Mouse (Mus musculus) ovary, postnatal 36 days (tissue): ENCODE measurements at regions not wholly inside any gene's neighbourhood (a gene's known extent, or its start where the extent isn't known, plus 50 kb on each side); places are given as distances from the start of the nearest gene placed in this dataset.

ENCODE experiments used
- DNase-seq: peaks from one replicate; pipeline ENCODE4 v3.0.0; 2022; ENCODE audit warnings: low spot score, mixed read lengths

DNA sequence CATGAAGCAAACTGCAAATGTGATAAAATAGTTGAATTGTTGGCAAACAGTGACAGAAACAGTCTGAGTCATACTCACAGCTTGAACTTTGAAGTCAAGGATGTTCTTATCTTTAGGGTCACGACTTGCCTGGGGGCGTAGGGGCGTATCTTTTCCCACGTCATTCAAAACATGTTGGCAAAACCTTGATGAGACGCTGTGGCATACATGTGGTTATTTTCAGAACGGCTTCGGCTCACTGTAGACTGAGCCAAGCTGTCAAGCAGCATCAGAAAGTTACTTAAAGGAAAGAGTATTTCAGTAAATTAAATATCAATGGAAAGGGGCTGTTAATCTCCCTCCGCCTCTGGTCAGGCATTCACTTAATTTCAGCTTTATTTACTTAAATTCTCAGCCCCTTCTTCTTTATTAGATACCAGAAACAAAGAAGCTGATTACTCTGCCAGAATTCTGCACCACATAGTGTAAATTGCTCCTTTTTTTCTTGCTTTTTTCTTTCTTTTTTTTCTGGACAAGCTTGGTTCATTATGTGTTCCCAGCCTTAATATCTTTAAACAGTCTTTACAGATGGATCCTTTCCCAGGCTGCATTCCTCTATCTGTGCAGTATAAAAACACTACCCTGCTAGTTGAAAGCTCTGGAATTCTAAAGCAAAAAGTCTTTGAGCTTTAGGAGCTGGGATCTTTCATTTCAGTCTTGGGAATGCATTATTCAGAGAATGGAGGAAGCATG, 302.9 kb upstream of the Epha3 start:
- DNase-seq, result peak; percentile 5

DNA sequence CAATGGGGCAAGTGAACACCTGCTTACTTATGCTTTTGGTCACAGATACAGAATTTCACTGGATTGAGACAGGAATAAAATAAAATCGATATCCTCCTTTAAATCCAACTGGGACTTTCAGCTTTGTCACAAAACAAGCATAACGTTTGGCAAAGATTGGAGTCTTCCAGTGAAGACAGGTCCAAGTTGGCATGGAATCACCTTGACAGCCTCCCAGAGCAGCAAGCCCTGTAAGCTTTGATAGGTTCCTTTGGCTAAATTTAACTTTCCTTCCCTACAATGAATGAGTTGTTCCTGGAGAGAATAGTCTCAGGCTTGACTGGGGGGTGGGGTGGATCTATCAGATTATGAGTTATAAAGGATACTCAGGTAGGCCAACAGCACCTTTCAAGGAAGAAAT, 302.1 kb upstream of the Epha3 start:
- DNase-seq, result no peak

DNA sequence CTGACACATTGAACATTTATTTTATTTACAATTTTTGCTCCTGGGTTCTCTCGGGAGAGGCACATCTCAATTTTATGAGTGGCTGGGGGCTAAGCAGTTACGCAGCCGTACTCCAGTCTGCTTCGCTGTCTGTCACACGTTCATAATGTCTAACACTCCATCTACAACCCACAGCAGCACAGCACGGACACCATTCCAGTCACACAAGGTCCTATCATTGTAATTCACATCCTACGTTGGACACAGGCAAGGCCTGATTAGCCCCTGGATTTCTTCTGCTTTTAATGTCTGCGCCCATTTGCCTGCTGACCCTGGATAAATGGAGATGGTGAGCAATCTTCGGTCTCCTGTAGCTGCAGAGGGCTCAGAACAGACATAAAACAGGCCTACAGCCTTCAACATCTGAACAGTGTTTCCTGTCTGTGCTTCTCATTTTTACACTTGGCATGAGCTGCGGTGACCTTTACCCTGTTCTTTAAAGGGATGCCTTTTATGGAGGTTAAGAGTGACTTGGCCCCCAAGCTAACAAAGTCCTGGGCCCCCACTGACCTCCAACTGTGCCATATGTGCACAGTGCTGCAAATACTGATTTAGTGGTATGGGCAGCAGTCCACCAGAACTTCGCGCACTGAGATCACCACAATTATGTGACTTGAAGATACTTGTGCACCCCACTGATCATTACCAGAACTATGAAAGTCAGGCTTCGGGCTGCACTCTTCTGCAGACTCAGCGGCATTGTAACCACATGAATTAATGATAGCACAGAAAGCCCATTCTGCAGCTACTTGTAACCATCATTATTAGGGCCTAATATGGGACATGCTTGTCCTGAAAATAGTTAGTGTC, 281.9 kb upstream of the Epha3 start:
- DNase-seq, result no peak
